Mouse (Mus musculus) CD8-positive naive resting alpha-beta T cell, adult 2 months (primary cell): ENCODE data around the gene Tmem174.

Source experiments
- DNase-seq, 2 experiments: peaks; one replicate each; pipeline ENCODE4 v3.0.0; 2022; ENCODE audit warnings: low read depth in 2 of 2, low spot score in 2 of 2

Gene Tmem174

DNA sequence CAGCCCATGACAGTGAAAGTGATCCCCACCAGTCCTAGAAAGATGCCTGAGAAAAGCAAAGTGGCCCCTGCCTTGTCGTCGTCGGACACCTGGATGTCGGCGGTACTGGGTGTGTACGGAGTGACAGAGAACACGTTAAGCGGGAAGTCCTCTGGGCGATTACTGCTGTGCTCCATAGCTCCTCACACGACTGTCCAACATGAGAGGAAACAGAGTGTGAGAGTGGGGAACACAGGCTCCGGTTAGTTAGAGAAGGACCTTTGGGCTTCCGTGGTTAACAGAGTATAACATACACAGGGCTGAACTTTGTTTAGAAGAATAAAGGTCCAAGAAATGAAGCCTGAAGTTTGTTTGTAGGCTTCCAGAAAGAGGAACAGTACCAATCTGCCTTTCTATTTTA is at the start of gene Tmem174:
Tmem174 (minus strand) TSS at position 266 of the 400 bp plus-strand sequence.
- no peak for DNase-seq

DNA sequence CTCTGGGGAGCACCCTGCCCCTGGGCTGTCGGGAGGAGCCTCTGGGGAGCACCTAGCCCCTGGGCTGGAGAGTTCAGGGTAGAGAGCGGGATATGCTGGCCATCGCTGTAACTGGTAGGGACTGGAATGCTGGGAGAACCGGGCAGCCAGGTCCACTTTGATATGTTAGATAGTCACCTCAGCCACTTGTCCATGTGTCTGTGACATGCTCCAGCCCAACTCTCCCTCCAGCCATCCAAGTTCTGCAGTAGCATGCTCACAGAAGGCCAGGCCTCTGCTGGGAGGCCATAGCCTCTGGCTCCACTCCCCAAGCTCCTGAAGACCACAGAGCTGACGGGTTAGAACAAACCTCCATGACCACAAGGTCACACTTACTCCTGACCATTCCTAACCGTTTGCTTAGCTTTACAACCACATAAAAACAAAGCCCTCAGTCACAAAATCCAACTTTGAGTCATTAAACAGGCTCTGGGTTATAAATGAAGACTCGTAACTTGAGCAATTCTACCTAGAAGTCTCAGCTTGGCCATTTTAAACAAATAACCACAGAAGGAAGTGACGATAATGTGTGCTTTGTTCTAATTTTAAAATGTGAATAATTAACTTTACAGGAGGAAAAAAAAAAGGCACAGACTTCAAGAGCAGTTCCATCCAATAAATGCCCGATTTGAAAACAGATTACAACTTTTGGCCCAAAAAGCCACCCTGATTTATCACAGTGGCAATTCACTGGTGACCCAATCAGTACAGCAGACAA is 47.1 kb upstream of the Tmem174 start:
- no peak for DNase-seq

DNA sequence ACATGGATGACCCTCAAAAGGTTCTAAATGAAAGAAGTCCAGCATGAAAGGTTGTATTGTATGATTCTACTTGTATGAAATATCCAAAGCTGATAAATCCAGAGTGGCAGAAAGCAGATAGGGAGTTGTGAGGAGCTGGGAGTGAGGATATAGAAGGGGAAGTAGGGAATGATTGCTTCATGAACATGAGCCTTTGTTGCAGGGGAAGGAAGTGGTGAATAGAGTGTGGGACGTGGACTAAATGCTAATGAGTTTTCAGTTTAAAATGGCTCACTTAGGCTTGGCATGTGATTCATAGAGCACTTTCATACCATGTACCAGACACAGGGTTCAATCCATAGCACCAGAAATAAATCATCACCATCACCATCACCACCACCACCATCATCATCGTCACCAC is 46.2 kb upstream of the Tmem174 start:
- no peak for DNase-seq

DNA sequence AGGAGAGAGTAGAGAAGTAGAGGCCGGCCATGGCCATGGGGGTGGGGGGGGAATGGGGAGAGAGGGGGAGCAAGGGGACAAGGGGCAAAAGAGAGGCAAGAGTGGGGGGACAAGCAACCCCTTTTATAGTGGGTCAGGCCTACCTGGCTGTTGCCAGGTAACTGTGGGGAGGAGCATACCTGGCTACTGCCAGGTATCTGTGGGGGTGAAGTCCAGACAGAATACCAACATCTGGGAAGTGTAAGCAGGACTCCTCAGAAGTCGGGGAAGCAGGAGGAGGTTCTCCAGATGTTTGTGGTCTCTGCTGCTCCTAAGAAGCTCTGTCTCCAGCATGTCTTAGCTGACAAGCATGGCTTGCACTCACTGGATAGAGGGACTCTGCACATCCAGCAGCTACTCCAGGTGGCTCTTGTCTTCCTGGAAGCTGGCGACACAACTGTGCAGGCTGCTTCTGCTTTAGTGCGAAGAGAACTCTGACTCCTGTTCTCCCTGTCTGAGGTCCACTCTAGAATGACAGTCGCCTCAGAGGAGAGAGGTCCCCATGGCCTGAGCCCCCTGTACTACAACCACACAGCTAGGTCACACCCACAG is 43.4 kb upstream of the Tmem174 start:
- no peak for DNase-seq

DNA sequence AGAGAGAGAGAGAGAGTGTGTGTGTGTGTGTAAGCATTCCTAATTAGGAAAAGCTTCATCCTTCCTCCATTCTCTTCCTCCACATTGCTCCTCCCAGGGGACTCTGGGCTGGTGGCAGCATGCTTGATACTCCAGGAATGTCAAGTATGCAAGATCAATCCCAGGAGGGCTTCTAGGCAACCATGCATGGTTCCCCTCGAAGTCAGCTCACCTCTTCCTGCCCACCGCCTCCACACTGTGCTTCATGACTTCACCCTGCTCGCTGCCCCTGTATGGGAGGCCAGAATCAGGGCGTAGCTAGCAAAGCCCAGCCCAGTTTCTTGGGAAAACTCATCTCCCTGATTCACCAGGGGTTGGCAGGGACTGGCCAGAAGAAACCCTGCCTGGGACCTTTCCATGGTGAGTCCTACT is 42.4 kb upstream of the Tmem174 start:
- DNase-seq, result no peak

DNA sequence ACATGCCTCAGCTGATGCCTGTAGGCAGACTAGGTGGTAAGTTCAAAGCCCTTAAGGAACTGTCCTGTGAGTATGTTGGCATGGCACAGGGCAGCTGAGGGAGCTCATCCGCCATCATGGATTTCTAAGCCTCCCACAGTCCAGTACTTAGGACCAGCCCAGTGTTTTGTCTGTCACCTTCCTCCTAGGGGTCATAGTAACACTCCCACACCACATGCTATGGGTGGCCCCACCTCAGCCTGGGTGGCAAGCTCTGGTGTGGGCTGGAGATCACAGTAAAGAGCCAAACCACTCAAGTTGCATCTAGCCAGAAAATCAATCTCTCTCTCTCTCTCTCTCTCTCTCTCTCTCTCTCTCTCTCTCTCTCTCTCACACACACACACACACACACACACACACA is 42.0 kb upstream of the Tmem174 start:
- DNase-seq, result no peak

DNA sequence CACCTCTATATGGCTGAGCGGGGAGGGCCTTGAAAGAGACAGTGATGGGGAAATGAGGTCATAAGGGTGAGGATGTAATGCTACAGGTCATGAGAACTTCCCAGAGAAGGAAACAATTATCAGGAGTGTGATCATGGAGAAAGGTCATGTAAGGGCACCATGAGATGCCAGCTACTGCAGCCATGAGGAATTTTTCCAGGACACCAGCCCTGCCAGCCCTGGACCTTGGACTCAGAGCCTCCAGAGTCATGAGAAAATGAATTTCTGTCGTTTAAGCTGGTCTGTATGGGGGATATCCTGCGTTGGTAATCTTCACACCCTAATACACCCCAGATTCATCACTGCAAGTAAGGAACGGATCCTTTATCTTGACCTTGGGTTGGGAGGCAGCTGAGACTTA is 36.7 kb upstream of the Tmem174 start:
- DNase-seq, result no peak

DNA sequence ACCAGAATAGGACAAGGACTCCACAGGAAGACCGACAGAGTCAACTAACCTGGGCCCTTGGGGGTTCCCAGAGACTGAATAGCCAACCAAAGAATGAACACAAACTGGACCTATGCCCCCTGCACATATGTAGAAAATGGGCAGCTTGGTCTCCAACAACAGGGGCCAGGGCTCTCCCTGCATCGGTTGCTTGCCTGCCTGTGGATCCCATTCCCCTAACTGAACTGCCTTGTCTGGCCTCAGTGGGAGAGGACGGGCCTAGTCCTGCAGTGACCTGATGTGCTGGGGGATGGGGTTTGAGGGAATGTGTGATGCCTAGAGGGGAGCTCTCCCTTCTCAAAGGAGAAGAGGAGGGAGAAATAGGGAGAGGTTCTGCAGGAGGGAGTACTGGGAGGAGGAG is 32.1 kb upstream of the Tmem174 start:
- DNase-seq, result no peak

DNA sequence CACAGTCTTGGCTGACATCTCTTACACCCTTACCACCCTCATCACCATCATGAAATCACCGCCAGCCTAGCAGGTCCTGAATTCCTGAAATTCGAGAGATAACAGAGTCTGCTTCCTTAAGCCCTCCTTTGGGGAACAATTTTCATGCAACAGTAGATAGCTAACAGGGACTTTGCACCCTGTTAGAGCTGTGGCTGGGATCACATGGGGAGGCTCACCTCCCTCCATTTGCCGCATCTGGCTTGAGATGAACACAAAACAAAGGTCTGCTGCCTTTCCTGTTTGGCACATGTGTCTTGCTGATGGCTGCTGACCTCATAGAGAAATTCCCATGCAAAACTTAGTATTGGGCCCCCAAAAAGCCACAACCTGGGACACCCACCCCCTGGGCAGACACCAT is 30.1 kb upstream of the Tmem174 start:
- no peak for DNase-seq

DNA sequence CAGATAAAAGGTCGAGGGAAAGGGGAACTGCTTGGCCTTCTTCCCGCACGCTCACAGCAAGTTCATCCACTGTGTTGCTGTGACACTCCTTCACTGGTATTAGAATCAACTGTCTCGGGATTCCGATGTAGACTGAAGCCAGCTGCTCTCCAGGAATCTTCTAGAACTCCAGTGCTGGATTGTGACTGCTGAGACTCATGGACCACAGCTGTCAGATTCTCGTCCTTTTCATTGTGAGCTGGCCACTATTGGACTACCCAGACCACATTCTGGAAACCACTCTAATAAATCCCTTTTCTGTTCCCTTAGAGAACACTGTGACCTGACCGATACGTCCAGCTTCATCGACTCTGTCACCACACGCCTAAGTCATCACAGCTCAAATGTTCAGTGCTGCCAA is 28.0 kb upstream of the Tmem174 start:
- no peak for DNase-seq

DNA sequence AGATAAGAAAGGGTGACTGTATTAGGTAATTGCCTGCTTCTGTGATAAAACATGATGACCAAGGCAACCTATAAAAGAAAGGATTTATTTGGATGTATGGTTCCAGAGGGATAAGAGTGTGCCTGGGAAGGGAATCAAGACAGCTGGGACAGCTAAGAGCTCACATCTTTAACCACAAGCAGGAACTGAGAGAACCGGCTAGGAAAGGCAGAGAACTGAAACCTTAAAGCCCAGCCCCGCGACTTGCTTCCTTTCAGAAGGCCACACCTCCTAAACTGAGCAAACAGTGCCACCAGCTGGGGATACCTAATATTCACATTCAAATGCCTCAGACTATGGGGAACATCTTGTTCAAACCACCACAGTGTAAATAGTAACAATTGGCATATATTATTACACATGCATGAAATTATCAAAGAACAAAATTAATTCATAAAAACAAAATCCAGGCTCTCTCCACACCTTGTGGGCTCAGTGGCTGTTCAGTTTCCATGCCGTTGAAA is 25.0 kb upstream of the Tmem174 start:
- no peak for DNase-seq

DNA sequence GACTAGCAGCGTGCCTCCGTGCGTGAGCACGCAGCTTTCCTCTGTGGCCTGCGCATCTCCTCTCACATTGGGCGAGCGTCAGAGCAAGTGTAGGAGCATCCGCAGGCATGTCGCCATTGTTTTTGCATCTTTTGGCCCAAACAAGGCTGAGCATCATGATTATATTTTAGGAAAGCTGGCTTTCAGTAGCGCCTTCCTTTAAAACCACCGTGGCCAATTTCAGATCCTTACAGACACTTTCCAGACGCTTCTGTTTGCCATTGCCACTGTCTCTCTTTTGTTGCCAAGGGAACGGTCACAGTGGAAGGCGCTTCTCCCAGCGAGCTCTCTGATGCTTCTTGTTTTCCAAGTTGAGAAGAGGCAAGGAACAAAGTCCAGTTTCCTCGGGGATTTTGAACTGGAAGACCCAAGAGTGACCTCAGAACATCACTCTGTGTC is 18.8 kb upstream of the Tmem174 start:
- DNase-seq, result no peak

DNA sequence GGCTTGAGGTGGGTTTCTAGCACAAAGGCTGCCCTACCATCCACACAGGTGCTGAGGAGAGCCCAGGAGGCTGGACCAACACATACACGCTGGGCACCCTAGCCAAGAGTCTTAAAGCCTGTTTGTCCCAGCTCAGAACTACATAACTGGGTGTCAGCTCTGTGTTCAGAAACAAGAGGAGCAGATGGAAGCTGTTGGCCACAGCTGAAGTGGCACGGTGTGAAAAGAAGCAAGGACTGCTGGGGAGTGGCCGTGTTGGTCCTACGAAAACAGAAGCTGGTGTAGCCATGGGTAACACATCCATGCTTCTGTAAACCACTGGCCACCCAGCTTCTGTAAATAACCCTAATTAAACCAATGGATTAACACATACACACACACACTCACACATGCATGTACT is 18.1 kb upstream of the Tmem174 start:
- no peak for DNase-seq

DNA sequence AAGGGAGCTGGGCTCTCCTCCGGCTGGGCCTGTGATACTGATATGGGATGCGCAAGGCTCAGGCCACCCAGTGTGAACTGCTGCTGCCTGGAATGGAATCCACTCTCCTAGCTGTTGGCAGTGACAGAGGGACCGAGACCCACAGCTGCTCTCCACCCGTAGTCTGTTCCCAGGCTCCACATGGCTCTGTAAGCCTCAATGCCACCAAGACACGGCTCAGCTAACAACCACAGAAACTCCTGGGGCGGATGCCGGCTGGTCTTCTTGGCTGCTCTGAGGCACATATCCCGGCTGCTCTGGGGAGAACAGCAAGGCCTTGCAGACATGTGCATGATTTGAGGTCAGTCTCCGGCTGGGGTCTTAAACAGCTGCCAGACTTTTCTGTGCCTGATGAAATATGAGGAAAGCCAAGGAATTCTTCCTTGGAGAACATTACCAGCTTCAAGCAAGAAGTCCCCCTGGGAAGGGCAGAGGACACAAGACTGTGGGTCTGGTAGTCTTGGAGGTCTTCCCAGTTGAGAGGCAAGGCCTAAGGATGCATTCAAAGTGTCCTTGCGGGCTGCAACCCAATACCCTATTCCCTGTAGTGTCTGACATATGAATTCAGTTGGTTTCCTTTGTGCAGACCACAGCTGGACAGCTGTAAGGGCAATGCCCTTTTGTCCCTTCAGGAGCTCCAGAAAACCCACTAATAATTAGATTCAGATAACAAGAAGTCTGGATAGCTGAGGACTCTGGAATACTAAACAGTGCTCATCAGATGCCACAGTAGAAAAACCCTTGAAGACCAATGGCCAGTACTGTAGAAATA is 17.1 kb upstream of the Tmem174 start:
- no peak for DNase-seq

DNA sequence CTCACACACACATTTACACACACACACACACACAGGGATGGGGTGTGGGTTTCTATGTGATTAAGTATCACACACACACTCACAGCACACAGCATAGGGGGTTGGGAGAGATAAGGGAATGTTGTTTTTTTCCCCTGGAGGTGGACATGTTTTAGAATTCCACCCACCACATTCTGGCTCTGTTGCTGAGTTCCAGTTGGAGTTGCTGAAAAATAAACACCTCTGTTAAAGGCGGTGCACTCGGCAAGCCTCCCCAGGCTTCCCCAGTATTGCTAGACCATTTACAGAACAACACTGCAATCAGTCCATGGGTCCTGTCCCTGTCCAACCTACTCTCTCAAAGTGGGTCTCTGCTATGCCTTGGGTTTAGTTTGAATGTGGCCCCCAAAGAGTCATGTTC is 15.0 kb upstream of the Tmem174 start:
- no peak for DNase-seq

DNA sequence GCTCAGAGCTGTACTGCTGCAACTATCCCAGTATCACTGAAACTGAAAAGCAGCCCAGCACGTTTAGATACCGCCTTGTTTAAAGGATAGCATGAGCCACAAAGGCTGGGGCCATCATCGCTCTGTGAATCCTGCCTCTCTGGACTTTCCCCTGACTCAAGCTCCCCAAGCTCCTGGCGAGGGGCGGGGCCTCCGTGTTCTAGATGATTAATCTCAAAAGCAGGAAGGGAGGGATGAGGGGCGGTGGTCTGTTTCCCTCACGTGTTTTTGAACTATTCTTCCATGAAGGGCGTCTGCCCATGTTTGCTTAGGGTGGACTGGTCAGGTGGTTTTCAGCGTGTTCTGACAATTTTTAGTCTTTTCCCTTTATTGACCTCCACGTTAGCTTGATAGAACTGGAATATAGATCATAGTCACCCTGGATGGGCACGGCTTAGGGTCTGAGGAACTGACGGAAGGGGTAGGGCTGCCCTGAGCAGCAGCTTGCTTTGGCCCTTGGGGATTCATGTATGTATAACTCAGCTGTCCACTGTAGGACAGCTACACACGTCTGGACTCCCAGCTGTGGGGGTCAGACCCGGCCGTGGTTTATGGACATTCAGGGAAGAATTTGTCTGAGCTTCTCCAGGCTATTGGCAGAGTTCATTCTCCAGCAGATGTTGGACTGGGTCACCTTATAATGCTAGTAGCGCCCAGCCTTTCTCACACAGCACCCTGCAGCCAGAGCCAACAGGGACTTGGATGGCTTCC is 14.2 kb upstream of the Tmem174 start:
- DNase-seq, result no peak

DNA sequence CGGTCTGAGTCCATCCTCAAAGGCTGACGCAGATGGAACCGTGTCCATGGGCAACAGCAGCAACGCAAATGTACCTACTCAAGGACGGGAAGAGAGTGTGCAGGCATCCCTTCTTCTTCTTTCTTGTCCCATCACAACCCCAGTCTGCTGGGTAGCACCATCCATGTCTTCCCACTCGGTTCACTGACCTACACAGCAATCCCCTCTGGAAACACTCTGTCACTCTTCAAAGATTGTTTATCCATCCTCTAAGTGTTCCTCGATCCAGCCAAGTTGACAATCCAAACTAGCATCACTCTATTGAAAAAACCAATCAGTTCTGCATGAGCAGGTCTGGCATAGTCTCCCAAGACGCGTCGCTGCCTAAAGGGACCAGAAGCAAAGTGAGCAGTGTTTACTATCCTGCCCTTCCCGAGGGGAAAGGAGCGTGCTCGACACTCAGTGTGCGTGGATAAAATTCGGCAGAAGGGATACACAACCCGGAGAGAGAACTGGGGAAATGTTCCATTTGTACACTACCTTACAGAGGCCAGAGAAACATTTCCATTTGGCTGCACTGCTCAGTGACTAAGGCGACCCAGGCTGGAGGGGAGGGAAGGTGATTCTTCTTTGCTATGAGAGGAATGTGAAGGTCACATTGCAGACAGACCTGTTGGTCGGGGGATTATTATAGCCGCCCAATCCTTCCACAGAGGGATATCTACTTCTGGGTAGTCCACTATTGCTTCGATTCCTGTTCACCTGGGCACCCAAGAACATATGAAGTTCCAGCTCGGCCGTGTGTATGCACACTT is 10.8 kb upstream of the Tmem174 start:
- no peak for DNase-seq

DNA sequence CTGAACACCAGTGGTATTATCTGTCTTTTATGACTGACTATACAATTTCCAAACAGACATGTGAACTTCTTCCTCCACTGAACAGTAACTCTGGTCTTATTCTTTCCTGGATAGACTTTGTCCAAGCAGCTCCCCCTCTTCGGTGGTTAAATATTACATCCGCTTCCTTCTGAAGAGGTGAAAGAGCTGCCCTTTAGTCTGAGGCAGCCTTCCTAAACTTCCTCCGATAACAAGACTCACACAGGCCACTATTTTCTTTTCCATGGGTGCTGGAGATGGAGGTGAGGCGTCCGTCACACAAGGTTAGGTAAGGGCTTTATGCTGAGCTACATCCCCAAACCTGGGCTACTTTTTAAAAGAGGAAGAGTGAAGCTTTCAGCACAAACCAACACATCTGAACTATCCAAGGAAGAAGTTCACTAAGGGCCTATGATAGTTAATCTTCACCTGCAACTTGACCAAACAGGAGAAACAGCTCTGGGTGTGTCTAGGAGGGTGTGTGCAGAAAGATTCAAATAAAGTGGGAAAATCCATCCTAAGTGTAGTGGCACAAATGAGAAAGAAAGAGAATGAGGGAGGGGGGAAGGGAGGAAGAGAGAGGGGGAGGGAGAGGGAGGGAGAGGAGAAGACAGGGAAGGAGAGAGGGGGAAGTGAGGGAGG is 1.4 kb upstream of the Tmem174 start:
- no peak for DNase-seq

DNA sequence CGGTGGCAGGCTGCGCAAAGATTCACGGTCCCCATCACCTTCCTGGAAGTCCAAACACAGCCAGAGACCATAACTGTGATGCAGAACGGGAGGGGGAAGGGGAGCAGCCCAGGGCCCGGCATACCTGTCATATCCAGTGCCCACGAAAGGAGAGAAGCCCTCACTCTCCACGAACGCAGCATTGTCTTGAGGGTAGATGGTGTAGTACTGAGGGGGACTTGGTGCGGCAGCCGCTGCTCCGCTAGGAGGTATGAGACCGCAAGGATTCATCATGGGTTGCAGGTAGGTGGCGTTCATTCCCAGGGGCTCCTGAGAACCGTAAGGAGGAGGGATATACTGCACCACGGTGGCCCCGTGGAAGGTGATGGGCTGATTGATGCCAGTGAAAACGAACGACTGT is 639 bp downstream of the Tmem174 start:
- DNase-seq, result no peak
